Mouse (Mus musculus): ENCODE data around the gene Polg2. TPM values are rescaled to one million over a fixed set of nuclear protein-coding genes. Genes with fewer than 3 reads are reported as not detected.

The Polg2 gene
- polyA plus RNA-seq (2012; rRNA removed): 2.2 and 2.6 TPM in 2 replicates

GRCm38 (mm10) chr11:106779388-106780088 is at the start of gene Polg2:
Gene Polg2, minus strand, starts transcription at chr11:106779537.

GRCm38 (mm10) chr11:106788775-106789459 is 9.6 kb upstream of the Polg2 start, which contains the start of the genes Ddx5 and Cep95:
Gene Ddx5, minus strand, starts transcription at chr11:106789185.
Gene Cep95, plus strand, starts transcription at chr11:106789252.

DNA sequence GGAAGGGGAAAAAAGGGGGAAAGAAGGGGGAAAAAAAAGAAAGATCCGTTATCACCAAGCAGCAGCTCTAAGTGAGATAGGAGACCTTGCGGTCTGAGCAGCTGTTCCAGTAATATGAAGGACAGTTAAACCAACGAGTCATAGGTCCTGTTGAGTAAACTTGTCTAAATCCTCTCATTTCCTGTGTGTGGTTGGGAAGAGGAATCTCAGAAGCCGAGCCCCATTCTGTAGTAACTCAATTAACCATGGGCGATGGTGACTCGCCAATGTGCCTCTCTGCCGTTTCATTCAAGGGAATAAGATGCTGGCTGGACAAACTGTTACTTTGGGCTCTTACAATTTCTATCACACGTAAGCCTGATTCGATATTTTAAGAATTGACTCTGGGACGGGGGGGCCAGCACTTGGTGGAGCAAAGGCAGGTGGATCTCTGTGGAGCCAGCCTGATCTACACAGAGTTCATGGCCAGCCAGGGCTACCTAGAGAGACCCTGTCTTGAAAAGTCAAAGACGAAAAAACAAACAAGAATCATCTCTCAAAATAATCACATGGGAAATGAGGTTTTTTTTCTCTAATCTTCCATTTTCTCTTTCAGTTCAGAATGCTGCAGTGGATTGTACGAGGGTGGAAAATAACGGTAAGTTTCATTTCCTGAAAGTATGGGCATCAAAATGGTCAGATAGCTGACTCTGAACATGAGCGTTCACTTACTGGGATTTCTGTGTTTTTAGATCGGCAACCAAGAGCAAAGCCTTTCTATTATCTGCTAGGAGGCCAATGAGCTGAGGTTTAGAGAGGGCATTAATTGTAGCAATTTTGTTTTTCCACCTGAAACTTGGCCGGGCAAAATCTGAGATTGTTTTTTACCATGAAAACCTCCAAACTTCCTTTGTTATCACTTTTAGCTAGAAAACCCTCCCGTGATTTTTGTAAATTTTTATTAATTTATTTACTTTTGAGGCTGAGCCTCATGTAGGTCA is 28.0 kb downstream of the Polg2 start, which contains the start of gene Milr1:
Milr1 (plus strand) TSS at position 188 of the 980 bp plus-strand sequence.

DNA sequence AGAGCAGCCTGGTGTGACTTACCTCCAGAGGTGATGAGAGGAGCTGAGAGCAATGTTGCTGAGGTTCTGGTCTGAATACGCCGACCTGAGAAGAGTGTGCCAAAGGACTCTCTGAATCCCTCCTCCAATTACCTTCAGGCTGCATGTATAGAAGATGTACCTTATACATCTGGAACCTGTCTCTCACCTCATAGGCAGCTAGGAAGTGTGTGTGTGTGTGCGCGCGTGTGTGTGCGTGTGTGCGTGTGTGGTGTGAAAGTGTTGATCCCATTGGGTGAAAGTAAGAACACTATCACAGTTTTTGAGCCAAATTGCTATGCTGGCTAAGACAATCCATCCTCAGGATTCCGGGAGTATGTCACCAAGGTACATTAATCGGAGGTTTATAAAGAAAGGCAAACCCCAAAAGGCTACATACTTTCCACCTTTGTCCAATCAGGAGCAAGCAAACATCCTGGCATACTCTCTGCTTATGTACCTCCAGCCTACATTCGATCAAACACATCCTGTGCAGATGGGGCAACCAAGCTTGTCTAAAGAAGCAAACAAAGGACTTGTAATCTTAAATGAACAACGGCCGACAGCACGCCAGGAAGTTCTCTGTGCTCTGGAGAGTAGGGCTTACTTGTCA is 29.1 kb downstream of the Polg2 start, which contains the start of gene Pecam1:
Pecam1 (minus strand) TSS at position 508 of the 631 bp plus-strand sequence.

Other genes with a start within 250 kb of the Polg2 start
- gene Tex2, start 166.1 kb downstream of the Polg2 start, polyA plus RNA-seq (2012; rRNA removed): 7.5 and 8.5 TPM in 2 replicates
- gene Pecam1, start 28.9 kb downstream of the Polg2 start, polyA plus RNA-seq (2012; rRNA removed): 5.6 and 8.9 TPM in 2 replicates
- gene Milr1, start 28.3 kb downstream of the Polg2 start, polyA plus RNA-seq (2012; rRNA removed): 0.13 and 0.15 TPM in 2 replicates
- gene Ddx5, start 9.6 kb upstream of the Polg2 start, polyA plus RNA-seq (2012; rRNA removed): 462 and 553 TPM in 2 replicates
- gene Cep95, start 9.7 kb upstream of the Polg2 start, polyA plus RNA-seq (2012; rRNA removed): 0.14 and 0.50 TPM in 2 replicates
- gene Smurf2, start 141.2 kb upstream of the Polg2 start, polyA plus RNA-seq (2012; rRNA removed): 1.6 and 2.4 TPM in 2 replicates
- gene Kpna2, start 220.0 kb upstream of the Polg2 start, polyA plus RNA-seq (2012; rRNA removed): 14.5 and 17.7 TPM in 2 replicates
- gene 1810010H24Rik, start 246.1 kb upstream of the Polg2 start, polyA plus RNA-seq (2012; rRNA removed): 1.3 and 1.6 TPM in 2 replicates